Mouse (Mus musculus): ENCODE measurements around the gene Pip5k1c. TPM values are rescaled to one million over a fixed set of nuclear protein-coding genes. Genes with fewer than 3 reads are reported as not detected.

Pip5k1c gene
- total RNA-seq, 2 experiments from 2014 or later = 419 to 450 TPM

- intact Hi-C loops (cut with DNase I) = no loop called here
Observed at GRCm38 (mm10) chr10:81358841-81359240, 66.1 kb downstream of the Pip5k1c start.

GRCm38 (mm10) chr10:81360721-81361120, 68.0 kb downstream of the Pip5k1c start:
- DNase-seq (ENCODE audit: low spot score in 2 of 2) = no peak
- intact Hi-C loops (cut with DNase I) = no loop called here

More at GRCm38 (mm10) chr10:81358841-81359240, 66.1 kb downstream of the Pip5k1c start:
- DNase-seq (ENCODE audit: low spot score in 2 of 2) = no peak

GRCm38 (mm10) chr10:81362336-81362949, 69.7 kb downstream of the Pip5k1c start:
- intact Hi-C loops (cut with DNase I) = no loop called here
- DNase-seq (ENCODE audit: low spot score in 2 of 2) = no peak

- no peak for DNase-seq (ENCODE audit: low spot score in 2 of 2)
- intact Hi-C loops (cut with DNase I) = no loop called here
Observed at GRCm38 (mm10) chr10:81363436-81364346, 70.9 kb downstream of the Pip5k1c start.

GRCm38 (mm10) chr10:81364666-81365065, 71.9 kb downstream of the Pip5k1c start:
- intact Hi-C loops (cut with DNase I) = no loop called here
- no peak for DNase-seq (ENCODE audit: low spot score in 2 of 2)

- intact Hi-C loops (cut with DNase I) = no loop called here
- peak in 1 of 2 experiments; percentile 52 for DNase-seq (ENCODE audit: low spot score in 2 of 2)
Observed at GRCm38 (mm10) chr10:81365073-81365472, 72.3 kb downstream of the Pip5k1c start.

DNA sequence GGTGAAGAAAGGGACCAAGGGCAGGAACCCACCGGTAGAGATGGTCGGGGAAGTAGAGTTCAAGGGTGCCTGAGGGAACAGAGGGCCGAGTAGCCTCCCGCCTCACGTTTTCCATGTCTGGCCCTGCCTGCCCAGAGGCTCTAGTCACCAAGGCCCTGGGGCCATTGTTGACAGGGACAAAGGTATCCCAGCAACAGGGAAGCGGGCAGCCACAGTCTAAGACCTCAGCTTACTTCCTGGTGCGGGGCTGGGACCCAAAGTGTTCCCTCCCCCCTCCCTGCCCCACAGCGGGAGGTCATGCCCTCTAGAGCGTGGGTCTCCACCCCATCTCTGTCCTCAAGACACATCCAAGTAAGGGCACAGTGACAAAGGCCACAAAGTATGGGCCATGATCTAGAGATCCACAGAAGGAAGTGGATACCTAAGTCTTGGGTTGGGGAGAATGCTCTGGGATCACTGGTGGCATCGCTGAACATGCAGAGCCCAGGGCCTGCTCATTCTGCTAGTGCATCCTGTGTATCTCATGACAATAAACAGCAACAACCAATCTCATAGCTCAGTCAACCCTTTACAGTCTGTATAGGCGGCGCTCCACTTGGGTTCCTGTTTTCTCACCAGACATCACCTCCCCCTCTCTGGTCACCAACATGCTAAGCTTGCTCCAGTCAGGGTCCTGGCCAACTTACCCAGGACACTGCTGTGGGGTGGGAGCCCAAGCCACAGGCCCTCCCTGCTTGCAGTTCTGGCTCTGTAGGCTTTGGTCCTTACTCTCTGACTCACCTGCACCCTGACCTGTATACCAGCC, 73.1 kb downstream of the Pip5k1c start, which contains the start of gene 4930404N11Rik:
Gene 4930404N11Rik (minus strand): TSS at position 145 of the 805 bp plus-strand sequence.
- no peak for DNase-seq (ENCODE audit: low spot score in 2 of 2)
- intact Hi-C loops (cut with DNase I) = no loop called here

GRCm38 (mm10) chr10:81366477-81367206, 73.9 kb downstream of the Pip5k1c start:
- intact Hi-C loops (cut with DNase I) = no loop called here
- no peak for DNase-seq (ENCODE audit: low spot score in 2 of 2)

DNA sequence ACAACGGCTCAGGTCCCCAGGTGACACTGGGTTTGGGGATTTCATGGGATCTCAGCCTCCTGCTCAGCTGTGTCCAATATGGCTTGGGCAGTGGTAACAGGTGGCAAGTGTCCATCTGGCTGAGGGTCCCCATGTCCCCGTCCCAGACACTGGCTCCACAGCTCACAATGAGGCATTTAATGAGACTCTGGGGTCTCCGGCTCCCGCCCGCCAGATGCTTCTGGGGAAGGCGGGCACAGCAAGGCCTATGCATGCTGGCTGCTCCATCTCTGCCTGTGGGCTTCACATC, 74.4 kb downstream of the Pip5k1c start:
- intact Hi-C loops (cut with DNase I) = no loop called here
- DNase-seq (ENCODE audit: low spot score in 2 of 2) = no peak

Small RNA genes within 50 kb of the gene (microRNA-seq; reads per million reads assigned to microRNA genes)
- gene Mir3057 = 29.2 reads per million, percentile 44 among the genes with 10 or more reads in this experiment

Other genes with a start within 250 kb of the Pip5k1c start
- 100 to 1,000 TPM; 169 to 176 TPM for gene Sgta, start 232.8 kb upstream of the Pip5k1c start, total RNA-seq (2021)
- 10 to 100 TPM; 47.0 to 49.8 TPM for gene Thop1, start 222.9 kb upstream of the Pip5k1c start, total RNA-seq (2021)
- under 1 TPM; 0.23 to 0.72 TPM for gene Creb3l3, start 194.1 kb upstream of the Pip5k1c start, total RNA-seq (2021)
- gene Map2k2, start 187.0 kb upstream of the Pip5k1c start, total RNA-seq (2021) = 100 to 1,000 TPM; 120 to 133 TPM
- gene Zbtb7a, start 157.7 kb upstream of the Pip5k1c start, total RNA-seq (2021) = 100 to 1,000 TPM; 120 to 133 TPM
- gene Pias4, start 125.0 kb upstream of the Pip5k1c start, total RNA-seq (2021) = 10 to 100 TPM; 26.7 to 31.8 TPM
- 100 to 1,000 TPM; 857 to 954 TPM for gene Eef2, start 116.3 kb upstream of the Pip5k1c start, total RNA-seq (2021)
- 10 to 100 TPM; 75.0 to 76.4 TPM for gene Dapk3, start 110.0 kb upstream of the Pip5k1c start, total RNA-seq (2021)
- not detected for gene 4930442H23Rik, start 109.1 kb upstream of the Pip5k1c start, total RNA-seq (2021)
- gene Nmrk2, start 90.9 kb upstream of the Pip5k1c start, total RNA-seq (2021) = under 1 TPM in 1 of 2 experiments, not detected in 1; 0.34 TPM
- gene Atcay, start 62.1 kb upstream of the Pip5k1c start, total RNA-seq (2021) = 100 to 1,000 TPM; 202 to 212 TPM
- gene Zfr2, start 59.8 kb upstream of the Pip5k1c start, total RNA-seq (2021) = 10 to 100 TPM; 54.9 to 72.9 TPM
- gene Matk, start 40.0 kb upstream of the Pip5k1c start, total RNA-seq (2021) = 100 to 1,000 TPM; 191 to 213 TPM
- 10 to 100 TPM; 43.0 to 48.2 TPM for gene Mrpl54, start 26.0 kb upstream of the Pip5k1c start, total RNA-seq (2021)
- gene Apba3, start 26.0 kb upstream of the Pip5k1c start, total RNA-seq (2021) = 10 to 100 TPM; 30.1 to 39.3 TPM
- gene Tjp3, start 1.4 kb upstream of the Pip5k1c start, total RNA-seq (2021) = under 1 TPM in 1 of 2 experiments, not detected in 1; 0.50 TPM
- 10 to 100 TPM; 29.7 to 31.7 TPM for gene Cactin, start 28.1 kb downstream of the Pip5k1c start, total RNA-seq (2021)
- under 1 TPM; 0.45 to 0.99 TPM for gene Tbxa2r, start 35.8 kb downstream of the Pip5k1c start, total RNA-seq (2021)
- 1 to 10 TPM; 1.4 to 1.8 TPM for gene Gipc3, start 50.3 kb downstream of the Pip5k1c start, total RNA-seq (2021)
- gene Hmg20b, start 57.5 kb downstream of the Pip5k1c start, total RNA-seq (2021) = 10 to 100 TPM; 27.0 to 35.5 TPM
- 10 to 100 TPM; 39.6 to 40.9 TPM for gene Mfsd12, start 64.5 kb downstream of the Pip5k1c start, total RNA-seq (2021)
- gene 4930404N11Rik, start 72.9 kb downstream of the Pip5k1c start, total RNA-seq (2021) = 1 to 10 TPM in 1 of 2 experiments, under 1 TPM in 1; 0.49 to 2.2 TPM
- 10 to 100 TPM; 67.8 to 72.2 TPM for gene Fzr1, start 85.6 kb downstream of the Pip5k1c start, total RNA-seq (2021)
- 100 to 1,000 TPM in 1 of 2 experiments, 10 to 100 TPM in 1; 80.0 to 103 TPM for gene Dohh, start 91.5 kb downstream of the Pip5k1c start, total RNA-seq (2021)
- gene Gm48551, start 91.5 kb downstream of the Pip5k1c start, total RNA-seq (2021) = 1 to 10 TPM; 2.5 to 4.3 TPM
- gene Gm48552, start 96.0 kb downstream of the Pip5k1c start, total RNA-seq (2021) = 1 to 10 TPM; 1.9 to 4.9 TPM
- under 1 TPM; 0.77 to 0.94 TPM for gene Smim24, start 100.1 kb downstream of the Pip5k1c start, total RNA-seq (2021)
- gene Nfic, start 162.7 kb downstream of the Pip5k1c start, total RNA-seq (2021) = 10 to 100 TPM; 87.9 to 96.9 TPM
- 100 to 1,000 TPM; 256 to 303 TPM for gene Celf5, start 189.7 kb downstream of the Pip5k1c start, total RNA-seq (2021)
- gene Ncln, start 203.4 kb downstream of the Pip5k1c start, total RNA-seq (2021) = 10 to 100 TPM; 74.9 to 88.8 TPM
- under 1 TPM; 0.43 to 0.52 TPM for gene S1pr4, start 207.2 kb downstream of the Pip5k1c start, total RNA-seq (2021)
- 1 to 10 TPM; 2.3 to 3.1 TPM for gene Gna15, start 231.3 kb downstream of the Pip5k1c start, total RNA-seq (2021)

All from left cerebral cortex, postnatal 36 days (tissue).